Mouse (Mus musculus) G1E (cell line): ENCODE results near the gene R3hdm2.

Source experiments
- CTCF ChIP-seq: IDR thresholded peaks from 2 replicates; pipeline ENCODE4 v1.5.1; 2012; ENCODE audit warnings: low read depth, low read length, inconsistent platforms, mixed read lengths
- GATA1 ChIP-seq: IDR thresholded peaks from 2 replicates; pipeline ENCODE4 v1.6.1; 2012; ENCODE audit warnings: borderline replicate concordance, low read length, inconsistent platforms, mixed read lengths
- GATA2 ChIP-seq: IDR thresholded peaks from 2 replicates; pipeline ENCODE4 v1.6.1; 2012; ENCODE audit warnings: low read depth, low read length, inconsistent platforms, borderline replicate concordance
- POLR2AphosphoS5 ChIP-seq: IDR thresholded peaks from 2 replicates; pipeline ENCODE4 v1.6.1; 2012; ENCODE audit warnings: low read depth, low read length, inconsistent platforms; ENCODE audit not compliant: insufficient replicate concordance
- TAL1 ChIP-seq: conservative IDR thresholded peaks from 2 replicates; pipeline ENCODE4 v1.6.1; 2012; ENCODE audit warnings: low read depth, low read length, inconsistent platforms, mixed read lengths

GRCm38 (mm10) chr10:127371023-127371422 is 9.1 kb upstream of the R3hdm2 start:
- TF ChIP-seq TAL1 (no peak), CTCF (no peak), POLR2AphosphoS5 (no peak), GATA1 (no peak), GATA2 (no peak)
